Comparison of ENCODE assay signal across 26 mouse cellular contexts in the genomic region with DNA sequence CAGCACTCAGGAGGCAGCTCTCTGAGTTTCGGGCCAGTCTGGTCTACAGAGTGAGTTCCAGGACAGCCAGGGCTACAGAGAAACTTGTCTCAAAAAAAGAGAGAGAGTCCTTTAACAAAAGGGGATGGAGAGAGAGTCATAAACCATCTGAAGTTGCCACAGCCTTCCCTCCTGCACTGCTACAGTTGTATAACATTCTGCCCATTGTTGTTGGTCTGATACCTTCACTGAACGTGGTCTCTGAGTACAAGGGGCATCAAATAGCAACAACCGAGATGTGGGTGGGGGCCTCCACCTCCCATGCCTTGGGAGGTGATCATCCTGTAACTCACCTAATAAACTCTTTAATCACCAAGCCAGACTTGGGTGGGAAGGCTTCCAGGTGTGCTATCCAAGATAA. TPM values are rescaled to one million over a fixed set of nuclear protein-coding genes. Genes with fewer than 3 reads are reported as not detected.
DNase-seq lines count a peak whose midpoint lies in the region; ATAC-seq lines count a peak whose summit lies in the region.
"Had no signal": no experiment of that assay in that cellular context is flagged by ENCODE, and none has a peak within 500 bp of the region (broad histone marks: within the 10 kb centered on the region; RNA-seq: fewer than 3 reads in every experiment).

No protein-coding gene starts in this region.

- H3K27me3 ChIP-seq in forebrain, embryonic 11.5 days (ENCODE audit: control insufficient read depth, insufficient read depth, low read length): no peaks in the 10 kb centered on the region
- peaks cover 3% of the 10 kb centered on the region; the same call in 1 of the 2 replicates for H3K27me3 ChIP-seq in forebrain, embryonic 12.5 days
- H3K27me3 ChIP-seq in heart, embryonic 10.5 days (ENCODE audit: insufficient read depth, poor library complexity, severe bottlenecking): no peaks in the 10 kb centered on the region
- H3K27me3 ChIP-seq: CH12.LX; embryonic facial prominence, embryonic 12.5 days; forebrain, embryonic 13.5 days; forebrain, embryonic 15.5 days; Patski had no signal

- H3K27ac ChIP-seq in forebrain, embryonic 11.5 days (ENCODE audit: low read depth, low read length): no peak overlapping the region
- no peak overlapping the region for H3K27ac ChIP-seq in forebrain, embryonic 12.5 days
- no peak overlapping the region for H3K27ac ChIP-seq in heart, embryonic 10.5 days
- H3K27ac ChIP-seq: embryonic facial prominence, embryonic 10.5 days; embryonic facial prominence, embryonic 12.5 days; forebrain, embryonic 13.5 days; forebrain, embryonic 15.5 days had no signal

- H3K4me1 ChIP-seq in forebrain, embryonic 11.5 days (replicated peaks; ENCODE audit: control insufficient read depth, insufficient read depth, low read length): no peaks in the 10 kb centered on the region
- H3K4me1 ChIP-seq in forebrain, embryonic 12.5 days: peaks cover under 1% of the 10 kb centered on the region; the same call in 1 of the 2 replicates
- H3K4me1 ChIP-seq in heart, embryonic 10.5 days: no peaks in the 10 kb centered on the region
- H3K4me1 ChIP-seq: embryonic facial prominence, embryonic 12.5 days; forebrain, embryonic 13.5 days had no signal

- no peaks in the 10 kb centered on the region for H3K36me3 ChIP-seq in forebrain, embryonic 11.5 days (ENCODE audit: control insufficient read depth, insufficient read depth, low read length)
- no peaks in the 10 kb centered on the region for H3K36me3 ChIP-seq in forebrain, embryonic 12.5 days (replicated peaks)
- no peaks in the 10 kb centered on the region for H3K36me3 ChIP-seq in heart, embryonic 10.5 days
- H3K36me3 ChIP-seq: embryonic facial prominence, embryonic 10.5 days; embryonic facial prominence, embryonic 12.5 days; forebrain, embryonic 15.5 days; G1E had no signal

- no peak overlapping the region for H3K4me2 ChIP-seq in forebrain, embryonic 11.5 days (ENCODE audit: low read depth, low read length, severe bottlenecking)
- no peak overlapping the region for H3K4me2 ChIP-seq in forebrain, embryonic 12.5 days
- H3K4me2 ChIP-seq: embryonic facial prominence, embryonic 12.5 days; forebrain, embryonic 13.5 days; forebrain, embryonic 15.5 days had no signal

- no peak overlapping the region for H3K4me3 ChIP-seq in forebrain, embryonic 11.5 days (ENCODE audit: low read depth, low read length)
- no peak overlapping the region for H3K4me3 ChIP-seq in forebrain, embryonic 12.5 days (replicated peaks)
- no peak overlapping the region for H3K4me3 ChIP-seq in heart, embryonic 10.5 days
- H3K4me3 ChIP-seq: embryonic facial prominence, embryonic 10.5 days; embryonic facial prominence, embryonic 12.5 days; forebrain, embryonic 13.5 days; forebrain, embryonic 15.5 days had no signal

- DNase-seq in forebrain, embryonic 11.5 days (ENCODE audit: low spot score): peak; percentile 41
- peak; percentile 53 for DNase-seq in heart, embryonic 10.5 days (ENCODE audit: low spot score)
- DNase-seq in heart, adult 8-10 months (ENCODE audit: low spot score): no peak
- DNase-seq in testis, postnatal 10 days (ENCODE audit: low spot score): peak; percentile 27
- no peak for DNase-seq in testis, postnatal 14 days (ENCODE audit: low spot score)
- DNase-seq: adrenal gland, adult 8-10 months; adrenal gland, postnatal 36 days; B cell, adult 2 months; cerebellum, adult 2 months; cerebellum, adult 9-10 months; cerebellum, postnatal 10 days; cerebellum, postnatal 25 days; forebrain, postnatal 0 days had no signal

- no peak for ATAC-seq in forebrain, embryonic 11.5 days (replicated peaks; ENCODE audit: low FRiP score)
- no peak for ATAC-seq in forebrain, embryonic 12.5 days (ENCODE audit: low FRiP score)
- ATAC-seq: activated CD4-positive, CD25-positive, alpha-beta regulatory T cell, adult 4 months; CD4-positive, CD25-positive, alpha-beta regulatory T cell, adult 4 months; forebrain, embryonic 13.5 days; forebrain, embryonic 15.5 days; forebrain, postnatal 0 days; Patski had no signal

- 79% methylated on average over 3 of the region's 3 CpGs for whole genome bisulfite sequencing in forebrain, embryonic 11.5 days
- WGBS in forebrain, embryonic 12.5 days: 74% methylated on average over 3 of the region's 3 CpGs
- 78% methylated on average over 3 of the region's 3 CpGs for WGBS in heart, embryonic 10.5 days

- no peak overlapping the region for H3K9ac ChIP-seq in forebrain, embryonic 11.5 days (ENCODE audit: low read length)
- no peak overlapping the region for H3K9ac ChIP-seq in forebrain, embryonic 12.5 days
- H3K9ac ChIP-seq: embryonic facial prominence, embryonic 12.5 days; forebrain, embryonic 13.5 days; forebrain, embryonic 15.5 days; forebrain, postnatal 0 days had no signal

- no peaks in the 10 kb centered on the region for H3K9me3 ChIP-seq in forebrain, embryonic 11.5 days (ENCODE audit: control insufficient read depth, low read length)
- H3K9me3 ChIP-seq in forebrain, embryonic 12.5 days: no peaks in the 10 kb centered on the region
- no peaks in the 10 kb centered on the region for H3K9me3 ChIP-seq in heart, embryonic 10.5 days
- H3K9me3 ChIP-seq: embryonic facial prominence, embryonic 10.5 days; embryonic facial prominence, embryonic 12.5 days; forebrain, embryonic 13.5 days; forebrain, embryonic 15.5 days; G1E had no signal

RNA-seq across cellular contexts. Expression of a gene that starts 3.7 kb away (rescaled TPM):
- polyA plus RNA-seq in forebrain, embryonic 11.5 days (2014; fragmentation: Nextera tagmentation; extraction: Ambion mirVana): not detected in 2 replicates
- polyA plus RNA-seq in forebrain, embryonic 12.5 days (2016; fragmentation: Nextera tagmentation; extraction: Ambion mirVana): not detected in 2 replicates
- polyA plus RNA-seq in heart, embryonic 10.5 days (2016; fragmentation: Nextera tagmentation; extraction: Ambion mirVana): not detected in 2 replicates
- total RNA-seq in heart, adult 8-10 months (2022): not detected
- total RNA-seq: adrenal gland, postnatal 14 days; CH12.LX; forebrain, postnatal 0 days; G1E had no signal
- polyA plus RNA-seq: activated CD4-positive, CD25-positive, alpha-beta regulatory T cell, adult 4 months; cerebellum, adult 2 months; cortical plate, adult 2 months; embryonic facial prominence, embryonic 10.5 days; embryonic facial prominence, embryonic 12.5 days; forebrain, embryonic 13.5 days; forebrain, embryonic 15.5 days; forebrain, postnatal 0 days; G1E; Patski had no signal

RNA-seq across cellular contexts. Expression of a gene that starts 4.4 kb away (rescaled TPM):
- polyA plus RNA-seq in forebrain, embryonic 11.5 days (2014; fragmentation: Nextera tagmentation; extraction: Ambion mirVana): 151 and 166 TPM in 2 replicates
- polyA plus RNA-seq in forebrain, embryonic 12.5 days (2016; fragmentation: Nextera tagmentation; extraction: Ambion mirVana): 129 and 141 TPM in 2 replicates
- polyA plus RNA-seq in heart, embryonic 10.5 days (2016; fragmentation: Nextera tagmentation; extraction: Ambion mirVana): 144 and 165 TPM in 2 replicates
- 10 to 100 TPM; 77.9 to 82.7 (median 80.2) TPM for total RNA-seq in heart, adult 8-10 months (2022)

RNA-seq across cellular contexts. Expression of a gene that starts 11.5 kb away (rescaled TPM):
- polyA plus RNA-seq in forebrain, embryonic 11.5 days (2014; fragmentation: Nextera tagmentation; extraction: Ambion mirVana): 29.3 and 34.8 TPM in 2 replicates
- polyA plus RNA-seq in forebrain, embryonic 12.5 days (2016; fragmentation: Nextera tagmentation; extraction: Ambion mirVana): 30.0 and 34.9 TPM in 2 replicates
- 49.6 and 59.7 TPM in 2 replicates for polyA plus RNA-seq in heart, embryonic 10.5 days (2016; fragmentation: Nextera tagmentation; extraction: Ambion mirVana)
- total RNA-seq in heart, adult 8-10 months (2022): 10 to 100 TPM; 68.0 to 76.3 (median 74.3) TPM

RNA-seq across cellular contexts. Expression of a gene that starts 14.2 kb away (rescaled TPM):
- polyA plus RNA-seq in forebrain, embryonic 11.5 days (2014; fragmentation: Nextera tagmentation; extraction: Ambion mirVana): 0.76 TPM in 1 of 2 replicates, not detected in the other
- polyA plus RNA-seq in forebrain, embryonic 12.5 days (2016; fragmentation: Nextera tagmentation; extraction: Ambion mirVana): 0.61 TPM in 1 of 2 replicates, not detected in the other
- 0.53 TPM in 1 of 2 replicates, not detected in the other for polyA plus RNA-seq in heart, embryonic 10.5 days (2016; fragmentation: Nextera tagmentation; extraction: Ambion mirVana)
- total RNA-seq in heart, adult 8-10 months (2022): not detected
- total RNA-seq: forebrain, postnatal 0 days; G1E had no signal
- polyA plus RNA-seq: activated CD4-positive, CD25-positive, alpha-beta regulatory T cell, adult 4 months; CD4-positive, CD25-positive, alpha-beta regulatory T cell, adult 4 months; cerebellum, adult 2 months; cortical plate, adult 2 months; embryonic facial prominence, embryonic 12.5 days; embryonic facial prominence, embryonic 14.5 days; forebrain, embryonic 13.5 days; forebrain, postnatal 0 days; G1E had no signal

RNA-seq across cellular contexts. Expression of a gene that starts 25.4 kb away (rescaled TPM):
- polyA plus RNA-seq in forebrain, embryonic 11.5 days (2014; fragmentation: Nextera tagmentation; extraction: Ambion mirVana): 77.3 and 82.7 TPM in 2 replicates
- 80.9 and 81.8 TPM in 2 replicates for polyA plus RNA-seq in forebrain, embryonic 12.5 days (2016; fragmentation: Nextera tagmentation; extraction: Ambion mirVana)
- 39.4 and 56.0 TPM in 2 replicates for polyA plus RNA-seq in heart, embryonic 10.5 days (2016; fragmentation: Nextera tagmentation; extraction: Ambion mirVana)
- total RNA-seq in heart, adult 8-10 months (2022): 10 to 100 TPM; 17.7 to 25.1 (median 20.6) TPM

Comparison
In these comparisons a context has a peak if more than half of its experiments do, and no peak if none do; other contexts are left out.
1. DNase-seq: peak in forebrain, embryonic 11.5 days (single experiment), heart, embryonic 10.5 days (single experiment) and testis, postnatal 10 days (single experiment); none in heart, adult 8-10 months (single experiment) and testis, postnatal 14 days (single experiment).